Mouse (Mus musculus) heart, embryonic 12.5 days (tissue): ENCODE results near the gene Wdtc1. TPM values are rescaled to one million over a fixed set of nuclear protein-coding genes. Genes with fewer than 3 reads are reported as not detected.

Experiments
- ATAC-seq: fragments of 200-750 bp; cut with Nextera tagmentation; 2 replicates; pipeline ENCODE4 v1.8.0; 2017; ENCODE audit warnings: moderate TSS enrichment, moderate library complexity; ENCODE audit not compliant: insufficient number of reproducible peaks, low FRiP score
- H3K27ac ChIP-seq: fragments of 300-500 bp; sonication (generic); 2 replicates; pipeline ENCODE4 v1.5.1; 2016; ENCODE audit warnings: mild to moderate bottlenecking, moderate library complexity; ENCODE audit not compliant: poor library complexity, severe bottlenecking
- H3K27me3 ChIP-seq: fragments of 300-500 bp; sonication (generic); replicated peaks from 2 replicates; pipeline ENCODE4 v1.6.1; 2016; ENCODE audit warnings: mild to moderate bottlenecking, moderate library complexity
- H3K36me3 ChIP-seq: fragments of 300-500 bp; sonication (generic); 2 replicates; pipeline ENCODE4 v1.6.1; 2016; ENCODE audit warnings: mild to moderate bottlenecking, moderate library complexity
- H3K4me1 ChIP-seq: fragments of 300-500 bp; sonication (generic); replicated peaks from 2 replicates; pipeline ENCODE4 v1.6.1; 2016; ENCODE audit warnings: mild to moderate bottlenecking
- H3K4me2 ChIP-seq: fragments of 300-500 bp; sonication (generic); 2 replicates; pipeline ENCODE4 v1.6.1; 2016; ENCODE audit warnings: mild to moderate bottlenecking, moderate library complexity
- H3K4me3 ChIP-seq: fragments of 300-500 bp; sonication (generic); 2 replicates; pipeline ENCODE4 v1.5.1; 2016; ENCODE audit warnings: mild to moderate bottlenecking
- H3K9ac ChIP-seq: fragments of 300-500 bp; sonication (generic); 2 replicates; pipeline ENCODE4 v1.6.1; 2016; ENCODE audit warnings: mild to moderate bottlenecking, moderate library complexity
- H3K9me3 ChIP-seq: fragments of 300-500 bp; sonication (generic); replicated peaks from 2 replicates; pipeline ENCODE4 v1.6.1; 2016; ENCODE audit warnings: mild to moderate bottlenecking, moderate library complexity
- WGBS: fragments of 180-500 bp; shearing (Covaris S2); methylation state at CpG from one replicate; pipeline ENCODE4 v1.1.7; 2016; 5-methylcytosine and 5-hydroxymethylcytosine counted together
- polyA plus RNA-seq: library from polyadenylated mRNA; unstranded; fragments of >200 nt; fragmentation: Nextera tagmentation; extraction: Ambion mirVana; gene quantifications from 2 replicates; pipeline ENCODE4 v1.2.1, GENCODE M21; 2016

Wdtc1 gene
- polyA plus RNA-seq, 1 experiment from 2014 or later = 16.1 TPM

DNA sequence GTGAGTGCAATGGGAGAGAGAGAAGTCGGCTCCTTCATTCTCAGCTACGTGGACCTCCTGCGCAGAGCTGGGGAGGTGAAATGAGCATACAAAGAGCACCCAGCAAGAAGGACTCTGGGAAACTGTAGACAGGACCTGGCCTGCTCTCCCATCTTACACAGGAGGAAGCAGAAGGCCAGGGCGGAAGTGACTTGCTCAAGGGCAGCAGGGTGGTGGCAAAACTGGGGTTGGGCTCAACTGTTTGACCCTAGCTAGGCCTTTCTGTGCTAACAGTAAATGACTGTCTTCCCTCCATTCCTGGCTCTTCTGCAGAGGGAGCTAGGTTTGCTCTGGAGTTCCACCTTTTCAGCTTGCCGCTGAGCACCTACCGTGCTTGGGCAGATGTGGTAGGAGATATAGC is 37.3 kb upstream of the Wdtc1 start:
- peaks cover 56% of the 10 kb centered on the region for H3K4me1 ChIP-seq
- no peaks in the 10 kb centered on the region for H3K36me3 ChIP-seq
- no peak overlapping the region; the same call in 1 of the 2 replicates for H3K27ac ChIP-seq
- H3K9me3 ChIP-seq = no peaks in the 10 kb centered on the region
- no peak overlapping the region for H3K4me2 ChIP-seq
- no peak overlapping the region for H3K9ac ChIP-seq
- WGBS = 83% methylated on average over 6 of the region's 6 CpGs
- no peaks in the 10 kb centered on the region for H3K27me3 ChIP-seq
- no peak for ATAC-seq
- H3K4me3 ChIP-seq = no peak overlapping the region

DNA sequence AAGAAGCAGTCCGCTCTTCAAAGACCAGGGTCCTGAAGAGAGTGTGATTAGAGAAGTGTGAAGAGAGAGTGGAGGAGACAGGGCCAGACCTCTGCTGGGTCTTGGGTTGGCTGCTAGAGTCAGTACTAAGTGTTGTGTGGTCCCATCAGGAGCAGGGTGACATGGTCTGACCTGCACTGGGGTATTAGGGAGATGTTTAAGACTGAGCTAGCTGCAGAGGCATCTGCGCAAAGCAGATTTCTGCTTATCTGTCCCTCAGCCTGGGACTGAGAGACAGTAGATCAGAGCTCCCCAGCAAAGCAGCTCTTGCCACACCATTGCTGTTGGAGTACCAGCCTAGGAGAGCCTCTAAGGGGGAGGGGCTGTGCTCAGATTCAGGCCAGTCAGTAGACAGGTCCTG is 36.8 kb upstream of the Wdtc1 start:
- 58% methylated on average over 2 of the region's 2 CpGs for WGBS
- peak; percentile 41; the same call in 1 of the 2 replicates for ATAC-seq
- Histone ChIP-seq H3K9ac (no peak overlapping the region), H3K36me3 (no peaks in the 10 kb centered on the region), H3K9me3 (no peaks in the 10 kb centered on the region), H3K4me3 (no peak overlapping the region), H3K27ac (no peak overlapping the region), H3K27me3 (no peaks in the 10 kb centered on the region), H3K4me2 (no peak overlapping the region), H3K4me1 (peaks cover 52% of the 10 kb centered on the region)

DNA sequence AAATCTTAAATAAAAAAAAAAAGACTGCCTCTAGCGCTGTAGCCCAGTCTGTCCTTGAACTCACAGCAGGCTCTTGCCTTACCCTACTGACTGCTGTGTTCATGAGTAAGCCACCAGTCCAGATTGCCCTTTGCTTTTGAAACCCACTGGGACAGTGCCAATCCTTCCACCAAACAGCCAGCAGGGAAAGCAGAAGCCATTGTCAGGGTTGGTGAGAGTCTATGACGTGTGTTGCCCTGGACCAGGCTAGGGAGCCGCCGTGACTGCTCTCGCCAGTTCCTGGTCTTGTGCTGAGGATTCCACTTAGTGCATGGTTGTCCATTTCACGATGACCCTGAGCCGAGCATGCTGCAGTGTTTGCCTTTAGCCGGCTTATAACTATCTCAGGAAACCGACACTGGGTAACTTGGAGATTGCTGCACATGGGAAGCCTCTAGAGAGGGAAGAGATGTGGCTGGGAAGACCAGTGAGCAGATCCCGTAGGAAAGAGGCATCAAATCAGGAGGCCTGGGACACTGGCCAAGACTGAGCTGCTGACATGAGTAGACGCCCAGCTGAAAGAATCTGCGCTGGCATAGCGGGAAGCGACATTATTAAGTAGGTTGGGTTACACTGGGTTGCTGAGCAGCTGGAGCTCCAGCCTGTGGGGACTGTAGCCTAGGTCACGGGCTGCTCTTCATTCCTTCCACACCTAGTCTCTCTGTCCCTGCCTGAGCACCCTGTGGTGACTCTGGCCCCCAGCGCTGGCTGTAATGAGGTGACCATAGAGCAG is 35.7 kb upstream of the Wdtc1 start:
- Histone ChIP-seq H3K4me1 (peaks cover 50% of the 10 kb centered on the region), H3K9ac (no peak overlapping the region), H3K27ac (peak overlapping the region; percentile 44; the same call in 1 of the 2 replicates), H3K36me3 (0 out of 2 replicates have a peak, but pooled peaks cover 3% of the 10 kb centered on the region), H3K4me3 (no peak overlapping the region), H3K27me3 (no peaks in the 10 kb centered on the region), H3K9me3 (no peaks in the 10 kb centered on the region), H3K4me2 (no peak overlapping the region)
- ATAC-seq = no peak
- WGBS = 69% methylated on average over 16 of the region's 16 CpGs

DNA sequence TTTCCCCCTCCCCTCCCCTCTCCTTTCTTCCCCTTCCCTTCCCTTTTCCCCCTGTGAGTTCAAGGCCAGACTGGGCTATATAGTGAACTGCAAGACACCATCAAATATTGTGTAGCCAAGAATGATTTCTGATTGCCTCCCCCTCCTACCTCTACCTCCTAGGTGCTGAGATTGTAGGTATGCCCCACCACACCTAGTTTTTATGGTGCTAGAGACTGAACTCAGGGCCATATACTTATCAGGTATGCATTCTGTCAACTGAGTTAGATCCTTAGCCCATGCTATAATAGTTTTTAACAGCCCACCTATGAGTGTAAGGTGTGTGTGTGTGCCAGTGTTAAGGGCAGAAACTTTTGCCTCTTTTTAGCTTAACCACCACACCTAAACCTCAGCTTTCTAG is 33.8 kb upstream of the Wdtc1 start:
- H3K4me2 ChIP-seq = no peak overlapping the region
- H3K36me3 ChIP-seq = 0 out of 2 replicates have a peak, but pooled peaks cover 7% of the 10 kb centered on the region
- no peak overlapping the region for H3K27ac ChIP-seq
- no peaks in the 10 kb centered on the region for H3K9me3 ChIP-seq
- no peak overlapping the region for H3K4me3 ChIP-seq
- ATAC-seq = no peak
- no peaks in the 10 kb centered on the region for H3K27me3 ChIP-seq
- H3K4me1 ChIP-seq = peaks cover 48% of the 10 kb centered on the region
- no peak overlapping the region for H3K9ac ChIP-seq

DNA sequence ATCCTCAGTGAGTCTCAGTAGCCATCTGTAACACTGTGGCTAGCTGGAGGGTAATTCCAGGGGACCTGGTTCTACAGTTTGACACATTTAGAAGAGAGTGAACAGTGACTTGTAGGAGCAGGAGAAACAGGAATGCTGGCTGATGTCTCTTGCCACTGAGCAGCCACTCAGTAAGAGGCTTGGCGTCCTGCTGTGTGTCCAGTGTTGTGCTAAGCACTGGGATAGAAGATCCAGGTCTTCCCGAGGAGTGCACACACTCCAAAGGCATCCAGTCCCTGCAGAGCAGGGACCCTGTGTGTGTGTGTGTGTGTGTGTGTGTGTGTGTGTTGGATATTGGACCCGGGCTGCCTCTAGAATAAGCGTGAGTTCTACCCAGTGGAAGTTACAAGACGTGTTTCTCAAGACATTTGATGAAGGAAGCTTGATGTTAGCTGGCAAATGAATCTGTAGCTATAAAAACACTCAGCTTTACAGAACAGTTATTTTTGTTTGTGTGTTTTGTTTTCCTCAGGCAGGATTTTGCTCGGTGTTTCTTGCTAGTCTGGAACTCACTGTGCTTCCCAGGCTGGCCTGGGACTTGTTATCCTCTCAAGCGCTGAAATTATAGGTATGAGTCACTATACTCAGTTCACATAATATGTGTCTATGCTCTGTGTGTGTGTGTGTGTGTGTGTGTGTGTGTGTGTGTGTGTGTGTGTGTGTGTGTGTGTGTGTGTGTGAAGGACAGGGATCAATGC is 32.9 kb upstream of the Wdtc1 start:
- Histone ChIP-seq H3K4me2 (no peak overlapping the region), H3K9ac (no peak overlapping the region), H3K27me3 (no peaks in the 10 kb centered on the region), H3K4me3 (no peak overlapping the region), H3K27ac (no peak overlapping the region), H3K36me3 (0 out of 2 replicates have a peak, but pooled peaks cover 7% of the 10 kb centered on the region), H3K9me3 (no peaks in the 10 kb centered on the region), H3K4me1 (peaks cover 44% of the 10 kb centered on the region)
- ATAC-seq = no peak
- WGBS = 78% methylated on average over 7 of the region's 7 CpGs

DNA sequence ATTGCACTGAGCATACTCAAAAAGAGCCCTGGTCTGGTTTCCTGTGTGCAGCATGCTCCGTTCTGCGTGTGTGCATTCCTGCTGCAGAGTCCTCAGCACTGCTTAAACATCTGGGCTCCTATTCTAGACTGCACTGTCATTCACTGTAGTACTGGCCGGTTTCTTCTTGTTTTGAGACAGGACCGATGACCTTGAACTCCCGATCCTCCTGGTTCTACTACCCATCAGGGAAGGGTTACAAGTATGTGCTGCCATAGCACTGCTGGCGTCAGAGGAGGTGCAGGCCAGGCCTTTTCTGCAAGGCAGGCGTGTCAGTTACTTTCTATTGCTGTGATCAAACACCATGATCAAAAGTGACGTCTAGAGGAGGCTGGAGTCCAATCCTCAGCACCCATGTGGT is 27.9 kb upstream of the Wdtc1 start:
- no peak overlapping the region for H3K4me3 ChIP-seq
- whole genome bisulfite sequencing = 65% methylated on average over 8 of the region's 8 CpGs
- H3K27me3 ChIP-seq = no peaks in the 10 kb centered on the region
- no peaks in the 10 kb centered on the region for H3K9me3 ChIP-seq
- ATAC-seq = no peak
- H3K27ac ChIP-seq = no peak overlapping the region
- H3K9ac ChIP-seq = no peak overlapping the region
- H3K4me2 ChIP-seq = no peak overlapping the region
- peaks cover 65% of the 10 kb centered on the region for H3K4me1 ChIP-seq
- H3K36me3 ChIP-seq = 0 out of 2 replicates have a peak, but pooled peaks cover 7% of the 10 kb centered on the region

DNA sequence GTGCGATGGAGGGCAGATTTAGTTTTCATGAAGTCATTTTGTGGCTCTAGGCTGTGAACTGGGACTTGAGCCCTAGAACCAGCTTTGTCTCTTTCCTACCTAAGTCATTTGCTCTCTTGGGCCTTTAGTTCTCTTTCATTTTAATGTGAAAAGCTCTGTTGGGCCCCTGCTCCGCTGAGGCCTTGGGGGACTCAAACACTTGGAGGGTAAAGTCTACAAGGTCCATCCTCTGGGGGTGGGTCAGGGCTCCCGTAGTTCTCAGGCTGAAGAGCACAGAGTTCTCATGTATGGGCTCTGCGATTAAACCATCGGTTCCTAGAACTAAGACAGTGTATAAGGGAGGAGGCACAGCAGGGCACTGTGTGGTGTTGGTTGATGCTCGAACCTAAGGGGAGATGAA is 27.3 kb upstream of the Wdtc1 start:
- ATAC-seq = no peak
- H3K27ac ChIP-seq = no peak overlapping the region
- WGBS = 82% methylated on average over 6 of the region's 6 CpGs
- H3K4me1 ChIP-seq = peaks cover 66% of the 10 kb centered on the region
- no peak overlapping the region for H3K4me2 ChIP-seq
- no peak overlapping the region for H3K9ac ChIP-seq
- H3K36me3 ChIP-seq = 0 out of 2 replicates have a peak, but pooled peaks cover 7% of the 10 kb centered on the region
- no peaks in the 10 kb centered on the region for H3K27me3 ChIP-seq
- H3K9me3 ChIP-seq = no peaks in the 10 kb centered on the region
- no peak overlapping the region for H3K4me3 ChIP-seq

DNA sequence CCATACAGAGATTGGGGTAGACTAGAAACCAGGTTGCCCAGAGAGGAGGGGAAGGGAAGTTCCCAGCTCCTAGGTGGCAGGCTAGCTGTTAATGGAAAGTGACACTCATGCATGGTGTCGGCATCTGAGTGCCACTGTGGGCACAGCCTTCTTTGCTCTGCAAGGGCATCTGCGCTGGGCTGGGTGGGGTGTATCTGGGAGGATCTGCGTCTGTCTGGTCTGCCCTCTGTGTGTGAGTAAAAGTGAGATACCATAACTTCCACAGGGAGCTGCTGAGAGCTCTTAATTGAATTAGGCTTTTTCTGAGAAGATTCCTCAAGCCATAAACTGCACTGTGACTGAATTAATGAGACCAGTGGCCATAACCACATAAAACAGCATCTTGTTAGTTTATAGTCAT is 26.6 kb upstream of the Wdtc1 start:
- Histone ChIP-seq H3K9ac (0 out of 2 replicates have a peak overlapping the region, but pooled peaks have one; percentile 43), H3K4me2 (no peak overlapping the region), H3K9me3 (no peaks in the 10 kb centered on the region), H3K4me3 (no peak overlapping the region), H3K36me3 (peaks cover 10% of the 10 kb centered on the region; the same call in 1 of the 2 replicates), H3K27me3 (no peaks in the 10 kb centered on the region), H3K27ac (0 out of 2 replicates have a peak overlapping the region, but pooled peaks have one; percentile 15), H3K4me1 (peaks cover 69% of the 10 kb centered on the region)
- 55% methylated on average over 3 of the region's 3 CpGs for WGBS
- ATAC-seq = no peak

DNA sequence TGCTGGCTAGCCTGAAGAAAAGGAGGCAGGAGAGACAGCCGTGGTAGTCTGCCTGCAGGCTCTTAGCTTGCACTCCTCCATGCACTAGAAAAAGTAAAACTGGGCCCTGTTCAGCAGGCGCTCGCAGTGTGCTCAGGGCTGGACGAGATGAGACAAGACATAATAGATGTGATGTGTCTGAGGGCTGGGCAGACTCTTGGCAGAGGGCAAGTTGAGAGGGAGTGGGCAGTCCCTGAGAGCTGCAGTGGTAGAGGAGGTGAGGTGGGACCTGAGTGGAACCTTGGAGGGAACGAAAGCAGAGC is 25.7 kb upstream of the Wdtc1 start:
- Histone ChIP-seq H3K36me3 (peaks cover 9% of the 10 kb centered on the region; the same call in 1 of the 2 replicates), H3K9me3 (no peaks in the 10 kb centered on the region), H3K4me2 (peak overlapping the region; percentile 49), H3K27me3 (no peaks in the 10 kb centered on the region), H3K9ac (no peak overlapping the region), H3K4me3 (no peak overlapping the region), H3K4me1 (peaks cover 68% of the 10 kb centered on the region), H3K27ac (peak overlapping the region; percentile 79)
- WGBS = 39% methylated on average over 5 of the region's 5 CpGs
- no peak for ATAC-seq

DNA sequence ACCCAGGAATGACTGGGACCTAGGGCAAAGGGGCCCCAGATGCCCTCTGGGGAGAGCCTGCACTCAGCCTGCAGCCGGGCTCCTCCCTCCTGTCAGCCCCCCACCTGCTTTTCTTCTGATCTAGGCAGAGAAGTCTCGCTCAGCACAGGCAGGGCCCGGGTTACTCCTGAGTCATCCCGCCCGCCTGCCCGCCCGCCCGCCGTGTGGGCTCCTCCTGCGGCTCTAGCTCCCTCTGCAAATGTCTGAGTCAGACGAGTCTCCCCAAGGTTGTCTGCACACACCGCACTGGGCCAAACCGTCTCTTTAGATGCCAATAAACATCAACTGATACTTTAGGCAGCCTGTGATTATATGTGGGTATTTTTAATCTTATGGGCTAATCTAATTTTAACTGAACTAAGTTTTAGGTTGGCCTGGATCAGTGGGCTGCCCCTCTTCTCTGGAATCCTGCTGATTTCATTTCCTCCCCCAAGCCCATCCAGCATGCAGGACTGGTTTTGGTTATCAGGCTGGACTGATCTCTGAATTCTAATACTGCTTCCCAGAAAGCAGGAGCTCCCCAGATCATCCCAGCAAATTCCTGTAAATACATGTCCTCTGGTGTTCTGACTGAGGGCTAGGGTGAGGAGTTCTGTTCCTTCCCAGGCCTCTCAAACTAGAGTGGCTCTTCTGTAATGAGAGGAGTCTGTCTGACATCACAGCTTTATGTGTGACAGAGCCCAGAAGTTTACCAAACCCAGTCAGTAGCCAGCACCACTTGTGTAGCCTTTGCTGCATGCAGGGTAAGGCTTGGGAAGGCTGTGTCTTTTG is 25.2 kb upstream of the Wdtc1 start:
- no peaks in the 10 kb centered on the region for H3K27me3 ChIP-seq
- H3K4me2 ChIP-seq = peak overlapping the region; percentile 49
- peaks cover 9% of the 10 kb centered on the region; the same call in 1 of the 2 replicates for H3K36me3 ChIP-seq
- no peaks in the 10 kb centered on the region for H3K9me3 ChIP-seq
- peak; percentile 60 for ATAC-seq
- WGBS = 4% methylated on average over 13 of the region's 13 CpGs
- 0 out of 2 replicates have a peak overlapping the region, but pooled peaks have one; percentile 38 for H3K9ac ChIP-seq
- H3K4me3 ChIP-seq = no peak overlapping the region
- H3K27ac ChIP-seq = peak overlapping the region; percentile 79
- peaks cover 74% of the 10 kb centered on the region for H3K4me1 ChIP-seq
